Mouse (Mus musculus): ENCODE data around the gene Krt33a.

DNA sequence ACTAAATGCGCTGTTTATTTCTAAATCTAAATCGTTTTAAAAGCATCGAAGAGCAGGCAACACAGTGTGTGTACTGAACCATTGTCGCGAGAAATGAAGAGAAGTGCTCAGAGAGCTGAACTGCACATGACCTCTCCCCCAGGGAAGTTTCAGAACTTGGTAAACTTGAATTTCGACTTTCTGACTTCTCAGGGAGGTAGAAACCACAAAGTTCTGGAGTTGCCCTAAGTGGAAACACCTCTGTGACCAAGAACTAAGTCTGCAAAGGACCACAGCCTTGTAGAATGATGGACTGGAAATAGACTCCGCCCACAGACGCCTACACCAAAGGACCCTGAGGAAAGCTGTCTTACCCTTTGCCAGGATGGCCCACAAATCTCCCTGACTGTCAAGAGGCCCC lies 10.1 kb downstream of the Krt33a start:
- TF ChIP-seq CTCF (IDR thresholded peaks at IDR 0.05; ENCODE audit: extremely low read depth, insufficient read depth, low read length) = no peak
- no peak for TF ChIP-seq POLR2A (IDR thresholded peaks at IDR 0.05; ENCODE audit: extremely low read depth, insufficient read depth, low read length)

Data from cortical plate, adult 2 months (tissue).